Mouse (Mus musculus) midbrain, embryonic 11.5 days (tissue): Measurements from ENCODE around the gene Aff4. TPM values are rescaled to one million over a fixed set of nuclear protein-coding genes. Genes with fewer than 3 reads are reported as not detected.

Source experiments
- ATAC-seq: fragments of 200-750 bp; cut with Nextera tagmentation; 2 replicates; pipeline ENCODE4 v1.8.0; 2017; ENCODE audit warnings: moderate TSS enrichment, moderate library complexity; ENCODE audit not compliant: low FRiP score
- DNase-seq: peaks from one replicate; pipeline ENCODE4 v3.0.0; 2015; ENCODE audit warnings: low spot score; ENCODE audit errors: missing footprints
- H3K27ac ChIP-seq: fragments of 300-500 bp; sonication (generic); 2 replicates; pipeline ENCODE4 v1.5.1; 2014; ENCODE audit warnings: low read depth, low read length
- H3K27me3 ChIP-seq: fragments of 300-500 bp; sonication (generic); 2 replicates; pipeline ENCODE4 v1.6.1; 2014; ENCODE audit warnings: mild to moderate bottlenecking, low read length, moderate library complexity, mixed read lengths; ENCODE audit not compliant: control insufficient read depth, insufficient read depth
- H3K36me3 ChIP-seq: fragments of 300-500 bp; sonication (generic); 2 replicates; pipeline ENCODE4 v1.6.1; 2014; ENCODE audit warnings: mild to moderate bottlenecking, low read length, moderate library complexity, mixed read lengths; ENCODE audit not compliant: control insufficient read depth, insufficient read depth
- H3K4me1 ChIP-seq: fragments of 300-500 bp; sonication (generic); 2 replicates; pipeline ENCODE4 v1.6.1; 2014; ENCODE audit warnings: low read length; ENCODE audit not compliant: control insufficient read depth, insufficient read depth
- H3K4me2 ChIP-seq: fragments of 300-500 bp; sonication (generic); 2 replicates; pipeline ENCODE4 v1.6.1; 2014; ENCODE audit warnings: mild to moderate bottlenecking, moderate library complexity
- H3K4me3 ChIP-seq: fragments of 300-500 bp; sonication (generic); 2 replicates; pipeline ENCODE4 v1.5.1; 2014; ENCODE audit warnings: low read depth, low read length
- H3K9ac ChIP-seq: fragments of 300-500 bp; sonication (generic); 2 replicates; pipeline ENCODE4 v1.6.1; 2014; ENCODE audit warnings: low read length
- H3K9me3 ChIP-seq: fragments of 300-500 bp; sonication (generic); 2 replicates; pipeline ENCODE4 v1.6.1; 2016; ENCODE audit warnings: low read length; ENCODE audit not compliant: control insufficient read depth
- WGBS: fragments of 180-500 bp; shearing (Covaris S2); extraction: QIAGEN DNeasy Blood & Tissue Kit; methylation state at CpG from one replicate; pipeline ENCODE4 v1.1.7; 2014; 5-methylcytosine and 5-hydroxymethylcytosine counted together
- polyA plus RNA-seq: library from polyadenylated mRNA; unstranded; fragments of >200 nt; fragmentation: Nextera tagmentation; extraction: Ambion mirVana; gene quantifications from 2 replicates; pipeline ENCODE4 v1.2.1, GENCODE M21; 2014

Gene Aff4
- polyA plus RNA-seq, 1 experiment from 2014 or later: 43.5 TPM

GRCm38 (mm10) chr11:53351224-53351942 is 750 bp downstream of the Aff4 start:
- Histone ChIP-seq H3K36me3 (no peaks in the 10 kb centered on the region), H3K27ac (peak overlapping the region; percentile 88), H3K9ac (peak overlapping the region; percentile 96), H3K4me3 (peak overlapping the region; percentile 97), H3K27me3 (no peaks in the 10 kb centered on the region), H3K9me3 (no peaks in the 10 kb centered on the region), H3K4me2 (peak overlapping the region; percentile 83), H3K4me1 (peaks cover 7% of the 10 kb centered on the region)
- under 1% methylated on average over 35 of the region's 35 CpGs for whole genome bisulfite sequencing
- peak; percentile 97 for DNase-seq
- no peak; the same call in 1 of the 2 replicates for ATAC-seq

GRCm38 (mm10) chr11:53351943-53352590 is 1.4 kb downstream of the Aff4 start:
- Histone ChIP-seq H3K4me1 (peaks cover 7% of the 10 kb centered on the region), H3K27ac (peak overlapping the region; percentile 88), H3K4me3 (peak overlapping the region; percentile 97), H3K9me3 (no peaks in the 10 kb centered on the region), H3K9ac (peak overlapping the region; percentile 96), H3K36me3 (no peaks in the 10 kb centered on the region), H3K27me3 (no peaks in the 10 kb centered on the region), H3K4me2 (peak overlapping the region; percentile 83)
- 4% methylated on average over 14 of the region's 14 CpGs for WGBS
- DNase-seq (peak; percentile 95), ATAC-seq (no peak)

- no peak for ATAC-seq
- WGBS: 99% methylated on average over 5 of the region's 5 CpGs
- Histone ChIP-seq H3K9me3 (no peaks in the 10 kb centered on the region), H3K27ac (no peak overlapping the region), H3K36me3 (no peaks in the 10 kb centered on the region), H3K27me3 (no peaks in the 10 kb centered on the region), H3K4me2 (no peak overlapping the region), H3K9ac (no peak overlapping the region), H3K4me3 (no peak overlapping the region), H3K4me1 (no peaks in the 10 kb centered on the region)
- DNase-seq: no peak
These were observed 8.0 kb downstream of the Aff4 start for GRCm38 (mm10) chr11:53358504-53359155.

GRCm38 (mm10) chr11:53367032-53367431 is 16.4 kb downstream of the Aff4 start:
- WGBS: 86% methylated on average over 2 of the region's 2 CpGs
- no peaks in the 10 kb centered on the region for H3K4me1 ChIP-seq
- no peaks in the 10 kb centered on the region for H3K27me3 ChIP-seq
- DNase-seq (no peak), ATAC-seq (no peak)
- no peak overlapping the region for H3K27ac ChIP-seq
- no peak overlapping the region for H3K4me2 ChIP-seq
- H3K36me3 ChIP-seq: peaks cover 4% of the 10 kb centered on the region; the same call in 1 of the 2 replicates
- H3K9ac ChIP-seq: no peak overlapping the region
- H3K9me3 ChIP-seq: no peaks in the 10 kb centered on the region
- H3K4me3 ChIP-seq: no peak overlapping the region

GRCm38 (mm10) chr11:53378918-53379317 is 28.3 kb downstream of the Aff4 start:
- WGBS: 83% methylated on average over 1 of the region's 1 CpGs
- DNase-seq (no peak), ATAC-seq (no peak)
- no peak overlapping the region for H3K4me2 ChIP-seq
- H3K9me3 ChIP-seq: no peaks in the 10 kb centered on the region
- H3K4me3 ChIP-seq: no peak overlapping the region
- H3K27me3 ChIP-seq: no peaks in the 10 kb centered on the region
- peaks cover 6% of the 10 kb centered on the region; the same call in 1 of the 2 replicates for H3K36me3 ChIP-seq
- no peaks in the 10 kb centered on the region for H3K4me1 ChIP-seq
- no peak overlapping the region for H3K9ac ChIP-seq
- H3K27ac ChIP-seq: no peak overlapping the region

- H3K9ac ChIP-seq: no peak overlapping the region
- WGBS: 99% methylated on average over 2 of the region's 2 CpGs
- H3K4me3 ChIP-seq: no peak overlapping the region
- H3K9me3 ChIP-seq: no peaks in the 10 kb centered on the region
- H3K27ac ChIP-seq: no peak overlapping the region
- no peak for DNase-seq
- H3K4me2 ChIP-seq: no peak overlapping the region
- H3K4me1 ChIP-seq: no peaks in the 10 kb centered on the region
- H3K27me3 ChIP-seq: no peaks in the 10 kb centered on the region
- no peak for ATAC-seq
- H3K36me3 ChIP-seq: peaks cover 7% of the 10 kb centered on the region; the same call in 1 of the 2 replicates
These were observed 33.3 kb downstream of the Aff4 start for GRCm38 (mm10) chr11:53383758-53384428.

GRCm38 (mm10) chr11:53393856-53394255 is 43.2 kb downstream of the Aff4 start:
- WGBS: 93% methylated on average over 1 of the region's 1 CpGs
- Histone ChIP-seq H3K27me3 (no peaks in the 10 kb centered on the region), H3K36me3 (peaks cover 8% of the 10 kb centered on the region; the same call in 1 of the 2 replicates), H3K27ac (no peak overlapping the region), H3K9ac (no peak overlapping the region), H3K4me3 (no peak overlapping the region), H3K4me2 (no peak overlapping the region), H3K9me3 (no peaks in the 10 kb centered on the region), H3K4me1 (no peaks in the 10 kb centered on the region)
- DNase-seq: no peak
- ATAC-seq: no peak

GRCm38 (mm10) chr11:53403638-53404037 is 53.0 kb downstream of the Aff4 start:
- Histone ChIP-seq H3K27me3 (no peaks in the 10 kb centered on the region), H3K36me3 (peaks cover 21% of the 10 kb centered on the region; the same call in 1 of the 2 replicates), H3K4me3 (no peak overlapping the region), H3K27ac (no peak overlapping the region), H3K9ac (no peak overlapping the region), H3K4me1 (no peaks in the 10 kb centered on the region), H3K9me3 (no peaks in the 10 kb centered on the region), H3K4me2 (no peak overlapping the region)
- ATAC-seq: no peak
- DNase-seq: no peak
- 92% methylated on average over 1 of the region's 1 CpGs for WGBS
